Mouse (Mus musculus): Measurements from ENCODE around the gene Bmp10. TPM values are rescaled to one million over a fixed set of nuclear protein-coding genes. Genes with fewer than 3 reads are reported as not detected.

Gene Bmp10
- polyA plus RNA-seq, 1 experiment, result not detected

DNA sequence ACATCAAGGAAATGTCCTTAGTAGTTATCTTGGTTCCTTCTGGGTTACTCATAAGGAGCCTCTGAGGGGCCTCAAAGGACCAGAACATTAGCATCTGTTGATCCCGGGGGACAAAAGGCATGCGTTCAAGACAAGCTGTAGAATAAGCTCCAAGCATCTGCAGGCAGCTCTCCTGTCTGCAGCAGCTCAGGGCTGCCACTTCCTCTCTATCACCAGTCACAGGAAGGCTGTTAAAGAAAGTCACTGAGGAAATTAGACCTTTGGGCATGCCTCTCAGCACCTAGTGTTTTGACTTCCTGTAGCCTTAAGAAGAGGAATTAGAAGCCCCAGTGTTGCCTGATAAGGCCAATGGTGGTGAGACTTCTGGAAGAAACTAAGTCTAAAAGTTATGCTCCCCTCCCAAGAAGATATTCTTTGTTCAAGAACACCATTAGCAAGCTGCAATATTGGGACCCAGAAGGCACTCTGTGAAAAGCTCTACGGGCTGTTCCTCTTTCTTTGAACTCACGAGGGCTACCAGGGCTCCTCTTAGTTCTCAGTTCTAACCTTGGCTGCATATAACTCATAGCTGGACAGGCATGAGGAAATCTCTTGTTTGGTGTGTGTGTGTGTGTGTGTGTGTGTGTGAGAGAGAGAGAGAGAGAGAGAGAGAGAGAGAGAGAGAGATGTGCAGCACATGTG lies 28.8 kb upstream of the Bmp10 start:
- no peaks in the 10 kb centered on the region for H3K36me3 ChIP-seq (ENCODE audit: control insufficient read depth, insufficient read depth)
- TF ChIP-seq TCF3 (IDR thresholded peaks at IDR 0.05; ENCODE audit: insufficient read length, low read depth), result no peak
- no peak for TF ChIP-seq SRF (IDR thresholded peaks at IDR 0.05; ENCODE audit: control insufficient read depth, insufficient read length, low read depth)
- TF ChIP-seq MYOD1 (IDR thresholded peaks at IDR 0.05; ENCODE audit: control insufficient read depth in 1 of 3, insufficient read length in 2 of 3, low read depth in 2 of 3), result no peak
- no peaks in the 10 kb centered on the region for H3K79me2 ChIP-seq (ENCODE audit: control insufficient read depth, insufficient read depth)
- H3K4me2 ChIP-seq (ENCODE audit: low read depth), result no peak overlapping the region
- no peak overlapping the region for H3ac ChIP-seq (ENCODE audit: control insufficient read depth, insufficient read length)
- H3K4me3 ChIP-seq, result no peak overlapping the region
- H3K27me3 ChIP-seq (ENCODE audit: control insufficient read depth, insufficient read depth, insufficient read length), result peaks cover 10% of the 10 kb centered on the region

DNA sequence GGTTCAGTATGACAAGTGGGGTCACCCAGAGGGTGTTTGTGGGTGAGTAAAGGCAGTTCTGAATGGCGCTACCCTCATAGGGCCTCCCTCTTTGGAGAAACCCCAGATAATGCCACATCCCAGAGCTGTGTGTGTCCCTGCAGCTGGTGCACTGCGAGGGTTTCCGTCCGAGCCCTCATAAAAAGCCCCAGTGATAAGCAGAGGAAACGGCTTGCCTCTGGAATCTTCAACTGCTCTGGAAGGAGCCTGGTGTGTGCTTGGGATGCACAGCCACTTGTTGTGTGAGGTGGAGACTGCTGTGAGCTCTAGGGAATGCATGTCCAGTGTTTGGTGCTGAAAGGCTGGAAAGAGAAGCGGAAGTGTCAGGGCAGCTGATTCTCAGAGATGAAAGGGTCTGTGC lies 27.3 kb upstream of the Bmp10 start:
- Histone ChIP-seq H3K36me3 (ENCODE audit: control insufficient read depth, insufficient read depth) (no peaks in the 10 kb centered on the region), H3K4me3 (no peak overlapping the region), H3K27me3 (ENCODE audit: control insufficient read depth, insufficient read depth, insufficient read length) (peaks cover 10% of the 10 kb centered on the region), H3ac (ENCODE audit: control insufficient read depth, insufficient read length) (no peak overlapping the region), H3K4me2 (ENCODE audit: low read depth) (no peak overlapping the region), H3K79me2 (ENCODE audit: control insufficient read depth, insufficient read depth) (no peaks in the 10 kb centered on the region)
- TF ChIP-seq MYOG (IDR thresholded peaks at IDR 0.05; ENCODE audit: control insufficient read depth in 1 of 3, insufficient read depth in 1 of 3, insufficient read length in 2 of 3, low read depth in 2 of 3) (no peak), CEBPB (IDR thresholded peaks at IDR 0.05; ENCODE audit: insufficient read depth, poor library complexity, severe bottlenecking) (no peak), POLR2A (IDR thresholded peaks at IDR 0.05; ENCODE audit: insufficient read length, low read depth) (no peak), SRF (IDR thresholded peaks at IDR 0.05; ENCODE audit: control insufficient read depth, insufficient read length, low read depth) (no peak), TCF3 (IDR thresholded peaks at IDR 0.05; ENCODE audit: insufficient read length, low read depth) (no peak), USF1 (IDR thresholded peaks at IDR 0.05; ENCODE audit: low read depth) (no peak), MAX (IDR thresholded peaks at IDR 0.05; ENCODE audit: low read depth) (no peak), POLR2AphosphoS2 (IDR thresholded peaks at IDR 0.05; ENCODE audit: insufficient read length, low read depth) (no peak), E2F4 (IDR thresholded peaks at IDR 0.05; ENCODE audit: insufficient read depth) (no peak)

DNA sequence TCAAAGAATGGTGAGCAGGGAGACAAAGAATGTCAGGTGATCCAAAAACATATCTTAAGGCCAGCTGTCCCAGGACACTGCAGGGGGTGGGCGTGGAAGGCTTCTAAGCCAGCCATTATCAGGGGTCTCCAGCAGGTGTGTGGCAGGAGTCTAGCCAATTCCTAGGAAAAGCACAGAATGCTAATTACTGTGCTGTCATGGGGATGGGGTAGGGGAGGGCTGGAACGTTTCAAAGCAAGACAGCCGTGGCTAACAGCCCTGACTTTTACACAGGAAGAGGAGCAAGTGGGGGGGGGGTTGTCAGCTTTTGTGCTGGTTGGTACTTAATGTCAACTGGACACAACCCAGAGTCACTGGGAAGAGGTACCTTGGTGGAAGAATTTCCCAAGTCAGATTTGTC lies 16.8 kb upstream of the Bmp10 start:
- no peaks in the 10 kb centered on the region for H3K36me3 ChIP-seq (ENCODE audit: control insufficient read depth, insufficient read depth)
- no peak for TF ChIP-seq POLR2A (IDR thresholded peaks at IDR 0.05; ENCODE audit: insufficient read length, low read depth)
- no peaks in the 10 kb centered on the region for H3K79me2 ChIP-seq (ENCODE audit: control insufficient read depth, insufficient read depth)
- no peaks in the 10 kb centered on the region for H3K27me3 ChIP-seq (ENCODE audit: control insufficient read depth, insufficient read depth, insufficient read length)
- H3K4me3 ChIP-seq, result no peak overlapping the region
- no peak overlapping the region for H3ac ChIP-seq (ENCODE audit: control insufficient read depth, insufficient read length)
- H3K4me2 ChIP-seq (ENCODE audit: low read depth), result no peak overlapping the region

DNA sequence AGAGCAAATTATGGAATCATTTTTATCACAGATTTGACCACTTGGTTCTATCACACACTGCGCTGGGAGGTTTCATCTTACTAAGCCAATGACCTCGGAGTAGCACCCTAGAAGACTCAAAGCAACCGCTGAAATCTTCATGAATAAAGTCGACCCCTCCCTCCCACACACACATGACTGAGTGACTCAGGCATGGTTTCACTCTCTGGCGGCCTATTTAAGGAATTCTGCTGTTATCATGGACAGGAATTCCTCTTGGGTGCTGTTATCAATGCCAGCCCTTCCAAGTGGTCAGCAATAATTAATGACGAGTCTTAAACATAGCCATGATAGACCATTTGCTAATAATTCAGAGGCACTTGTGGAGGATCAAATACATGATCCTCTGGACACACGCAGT lies 6.5 kb upstream of the Bmp10 start:
- H3K27me3 ChIP-seq (ENCODE audit: control insufficient read depth, insufficient read depth, insufficient read length), result no peaks in the 10 kb centered on the region
- no peaks in the 10 kb centered on the region for H3K36me3 ChIP-seq (ENCODE audit: control insufficient read depth, insufficient read depth)
- H3K4me3 ChIP-seq, result no peak overlapping the region
- H3ac ChIP-seq (ENCODE audit: control insufficient read depth, insufficient read length), result no peak overlapping the region
- peak overlapping the region; percentile 54 for H3K4me2 ChIP-seq (ENCODE audit: low read depth)
- no peaks in the 10 kb centered on the region for H3K79me2 ChIP-seq (ENCODE audit: control insufficient read depth, insufficient read depth)
- no peak for TF ChIP-seq E2F4 (IDR thresholded peaks at IDR 0.05; ENCODE audit: insufficient read depth)
- TF ChIP-seq TCF3 (IDR thresholded peaks at IDR 0.05; ENCODE audit: insufficient read length, low read depth), result no peak
- TF ChIP-seq MAX (IDR thresholded peaks at IDR 0.05; ENCODE audit: low read depth), result no peak
- TF ChIP-seq REST (IDR thresholded peaks at IDR 0.05; ENCODE audit: insufficient read depth, insufficient read length), result no peak
- no peak for TF ChIP-seq MYOG (IDR thresholded peaks at IDR 0.05; ENCODE audit: control insufficient read depth in 1 of 3, insufficient read depth in 1 of 3, insufficient read length in 2 of 3, low read depth in 2 of 3)
- TF ChIP-seq CEBPB (IDR thresholded peaks at IDR 0.05; ENCODE audit: insufficient read depth, poor library complexity, severe bottlenecking), result no peak
- no peak for TF ChIP-seq POLR2A (IDR thresholded peaks at IDR 0.05; ENCODE audit: insufficient read length, low read depth)
- no peak for TF ChIP-seq POLR2AphosphoS2 (IDR thresholded peaks at IDR 0.05; ENCODE audit: insufficient read length, low read depth)
- TF ChIP-seq USF1 (IDR thresholded peaks at IDR 0.05; ENCODE audit: low read depth), result no peak
- no peak for TF ChIP-seq SRF (IDR thresholded peaks at IDR 0.05; ENCODE audit: control insufficient read depth, insufficient read length, low read depth)
- TF ChIP-seq MYOD1 (IDR thresholded peaks at IDR 0.05; ENCODE audit: control insufficient read depth in 1 of 3, insufficient read length in 2 of 3, low read depth in 2 of 3), result no peak
- no peak for TF ChIP-seq TCF12 (IDR thresholded peaks at IDR 0.05; ENCODE audit: insufficient read depth, poor library complexity, severe bottlenecking)

DNA sequence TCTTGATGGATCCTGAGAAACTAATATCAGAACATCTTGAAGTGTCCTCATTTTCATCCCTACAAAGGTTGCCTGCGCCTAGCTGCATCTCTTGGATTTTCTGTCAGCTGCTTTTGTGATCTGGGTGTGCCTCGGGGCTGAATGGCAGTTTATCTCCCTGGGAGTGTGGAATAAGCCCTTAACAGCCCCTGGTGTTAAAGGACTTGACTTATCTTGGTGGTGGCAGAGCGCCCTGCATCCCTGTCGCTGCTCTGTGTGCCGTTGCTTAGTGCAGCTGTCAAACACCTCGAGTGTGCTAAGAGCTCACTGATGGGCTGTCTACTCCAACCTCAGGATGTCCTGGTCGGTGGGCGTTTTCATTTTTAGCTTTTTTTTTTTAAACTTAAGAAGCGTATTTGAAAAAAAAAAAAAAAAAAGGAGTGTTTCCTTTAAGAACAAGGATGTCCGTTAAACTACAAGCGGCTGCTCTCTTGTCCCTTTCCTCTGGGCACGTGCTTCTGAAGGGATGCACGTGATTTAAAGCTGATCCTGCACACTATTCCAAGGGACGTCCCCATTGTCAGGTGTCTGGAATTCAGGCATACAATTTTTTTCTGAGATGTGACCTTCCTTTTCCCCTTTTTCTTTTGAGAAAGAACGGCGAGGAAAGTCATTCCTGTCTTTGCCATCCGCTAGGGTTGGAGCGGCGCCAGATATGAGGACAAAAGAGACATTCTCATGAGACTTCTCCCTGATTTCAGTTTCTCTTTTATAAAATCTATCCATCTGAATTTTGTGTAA lies 4.6 kb upstream of the Bmp10 start:
- H3K27me3 ChIP-seq (ENCODE audit: control insufficient read depth, insufficient read depth, insufficient read length), result no peaks in the 10 kb centered on the region
- no peak overlapping the region for H3K4me3 ChIP-seq
- H3K4me2 ChIP-seq (ENCODE audit: low read depth), result no peak overlapping the region

More for the DNA sequence above, 4.6 kb upstream of the Bmp10 start:
- TF ChIP-seq CEBPB (IDR thresholded peaks at IDR 0.05; ENCODE audit: insufficient read depth, poor library complexity, severe bottlenecking) (no peak), MYOD1 (IDR thresholded peaks at IDR 0.05; ENCODE audit: control insufficient read depth in 1 of 3, insufficient read length in 2 of 3, low read depth in 2 of 3) (no peak), MYOG (IDR thresholded peaks at IDR 0.05; ENCODE audit: control insufficient read depth in 1 of 3, insufficient read depth in 1 of 3, insufficient read length in 2 of 3, low read depth in 2 of 3) (no peak), SRF (IDR thresholded peaks at IDR 0.05; ENCODE audit: control insufficient read depth, insufficient read length, low read depth) (no peak), E2F4 (IDR thresholded peaks at IDR 0.05; ENCODE audit: insufficient read depth) (no peak), POLR2A (IDR thresholded peaks at IDR 0.05; ENCODE audit: insufficient read length, low read depth) (no peak), USF1 (IDR thresholded peaks at IDR 0.05; ENCODE audit: low read depth) (no peak), TCF12 (IDR thresholded peaks at IDR 0.05; ENCODE audit: insufficient read depth, poor library complexity, severe bottlenecking) (no peak), POLR2AphosphoS2 (IDR thresholded peaks at IDR 0.05; ENCODE audit: insufficient read length, low read depth) (no peak), MAX (IDR thresholded peaks at IDR 0.05; ENCODE audit: low read depth) (no peak), TCF3 (IDR thresholded peaks at IDR 0.05; ENCODE audit: insufficient read length, low read depth) (no peak), REST (IDR thresholded peaks at IDR 0.05; ENCODE audit: insufficient read depth, insufficient read length) (no peak)
- H3K36me3 ChIP-seq (ENCODE audit: control insufficient read depth, insufficient read depth), result no peaks in the 10 kb centered on the region
- no peak overlapping the region for H3ac ChIP-seq (ENCODE audit: control insufficient read depth, insufficient read length)
- H3K79me2 ChIP-seq (ENCODE audit: control insufficient read depth, insufficient read depth), result no peaks in the 10 kb centered on the region
